Mouse (Mus musculus): ENCODE measurements around the gene Bag6.

GRCm38 (mm10) chr17:35163326-35164081 lies 28.5 kb downstream of the Bag6 start:
- TF ChIP-seq CTCF (IDR thresholded peaks at IDR 0.05; ENCODE audit: borderline replicate concordance, extremely low read depth, insufficient read depth, insufficient read length) (no peak), POLR2A (IDR thresholded peaks at IDR 0.05; ENCODE audit: borderline replicate concordance, extremely low read depth, insufficient read depth, insufficient read length, poor library complexity, severe bottlenecking) (no peak)
